Mouse (Mus musculus): ENCODE data around the gene Emp2.

- TF ChIP-seq POLR2A (IDR thresholded peaks at IDR 0.05; ENCODE audit: low read depth, low read length): no peak
- TF ChIP-seq CTCF (IDR thresholded peaks at IDR 0.05; ENCODE audit: borderline replicate concordance, insufficient read depth, low read length): no peak
Measured at GRCm38 (mm10) chr16:10330586-10331495, 17.1 kb upstream of the Emp2 start.

Measured in embryonic fibroblast, embryonic 13.5 days (primary cell).